Mouse (Mus musculus) heart, embryonic 10.5 days (tissue): ENCODE data around the gene Rab8b. TPM values are rescaled to one million over a fixed set of nuclear protein-coding genes. Genes with fewer than 3 reads are reported as not detected.

Source experiments
- DNase-seq: peaks from one replicate; pipeline ENCODE4 v3.0.0-alpha.2; 2017; ENCODE audit warnings: low spot score
- H3K27ac ChIP-seq: fragments of 300-500 bp; sonication (generic); 2 replicates; pipeline ENCODE4 v1.5.1; 2016; ENCODE audit warnings: mild to moderate bottlenecking
- H3K27me3 ChIP-seq: fragments of 300-500 bp; sonication (generic); 2 replicates; pipeline ENCODE4 v1.6.1; 2016; ENCODE audit warnings: mild to moderate bottlenecking; ENCODE audit not compliant: poor library complexity, insufficient read depth, severe bottlenecking
- H3K36me3 ChIP-seq: fragments of 300-500 bp; sonication (generic); 2 replicates; pipeline ENCODE4 v1.6.1; 2016; ENCODE audit warnings: mild to moderate bottlenecking, moderate library complexity
- H3K4me1 ChIP-seq: fragments of 300-500 bp; sonication (generic); 2 replicates; pipeline ENCODE4 v1.6.1; 2016; ENCODE audit warnings: mild to moderate bottlenecking
- H3K4me3 ChIP-seq: fragments of 300-500 bp; sonication (generic); 2 replicates; pipeline ENCODE4 v1.5.1; 2016; ENCODE audit warnings: mild to moderate bottlenecking, moderate library complexity
- H3K9me3 ChIP-seq: fragments of 300-500 bp; sonication (generic); 2 replicates; pipeline ENCODE4 v1.6.1; 2016; ENCODE audit warnings: mild to moderate bottlenecking, moderate library complexity
- WGBS: fragments of 180-500 bp; shearing (Covaris S2); methylation state at CpG from one replicate; pipeline ENCODE4 v1.1.7; 2016; 5-methylcytosine and 5-hydroxymethylcytosine counted together
- polyA plus RNA-seq: library from polyadenylated mRNA; unstranded; fragments of >200 nt; fragmentation: Nextera tagmentation; extraction: Ambion mirVana; gene quantifications from 2 replicates; pipeline ENCODE4 v1.2.1, GENCODE M21; 2016

Rab8b gene
- polyA plus RNA-seq = 21.1 and 21.3 TPM in 2 replicates

GRCm38 (mm10) chr9:66919382-66919971 is at the start of gene Rab8b:
Gene Rab8b, minus strand, starts transcription at chr9:66919687.
- WGBS = under 1% methylated on average over 49 of the region's 49 CpGs
- Histone ChIP-seq H3K27me3 (no peaks in the 10 kb centered on the region), H3K36me3 (no peaks in the 10 kb centered on the region), H3K9me3 (no peaks in the 10 kb centered on the region), H3K4me3 (peak within 1 kb of the TSS; percentile 95), H3K4me1 (peaks cover 34% of the 10 kb centered on the region), H3K27ac (peak within 1 kb of the TSS; percentile 96)
- peak; percentile 99 for DNase-seq

GRCm38 (mm10) chr9:66967492-66967891 is 48.0 kb upstream of the Rab8b start:
- DNase-seq = no peak
- no peaks in the 10 kb centered on the region for H3K4me1 ChIP-seq
- WGBS = 87% methylated on average over 8 of the region's 8 CpGs
- no peak overlapping the region for H3K27ac ChIP-seq
- no peaks in the 10 kb centered on the region for H3K27me3 ChIP-seq
- H3K36me3 ChIP-seq = peaks cover 18% of the 10 kb centered on the region
- H3K9me3 ChIP-seq = no peaks in the 10 kb centered on the region
- H3K4me3 ChIP-seq = no peak overlapping the region

GRCm38 (mm10) chr9:66961478-66961877 is 42.0 kb upstream of the Rab8b start:
- 75% methylated on average over 3 of the region's 3 CpGs for WGBS

GRCm38 (mm10) chr9:66957451-66957850 is 38.0 kb upstream of the Rab8b start:
- H3K4me3 ChIP-seq = no peak overlapping the region
- no peak for DNase-seq
- no peaks in the 10 kb centered on the region for H3K9me3 ChIP-seq
- no peaks in the 10 kb centered on the region for H3K27me3 ChIP-seq
- no peaks in the 10 kb centered on the region for H3K36me3 ChIP-seq
- H3K27ac ChIP-seq = no peak overlapping the region
- H3K4me1 ChIP-seq = no peaks in the 10 kb centered on the region
- 86% methylated on average over 3 of the region's 3 CpGs for WGBS

More at GRCm38 (mm10) chr9:66961478-66961877, 42.0 kb upstream of the Rab8b start:
- no peaks in the 10 kb centered on the region for H3K4me1 ChIP-seq
- H3K9me3 ChIP-seq = no peaks in the 10 kb centered on the region
- no peaks in the 10 kb centered on the region for H3K27me3 ChIP-seq
- no peak overlapping the region for H3K27ac ChIP-seq
- DNase-seq = no peak
- H3K36me3 ChIP-seq = 0 out of 2 replicates have a peak, but pooled peaks cover 4% of the 10 kb centered on the region
- no peak overlapping the region for H3K4me3 ChIP-seq

- Histone ChIP-seq H3K4me3 (no peak overlapping the region), H3K36me3 (peaks cover 12% of the 10 kb centered on the region), H3K27ac (no peak overlapping the region), H3K9me3 (no peaks in the 10 kb centered on the region), H3K4me1 (no peaks in the 10 kb centered on the region), H3K27me3 (no peaks in the 10 kb centered on the region)
- no peak for DNase-seq
- 81% methylated on average over 2 of the region's 2 CpGs for WGBS
Measured at GRCm38 (mm10) chr9:66952886-66953285, 33.4 kb upstream of the Rab8b start.

- no peaks in the 10 kb centered on the region for H3K4me1 ChIP-seq
- no peak overlapping the region for H3K4me3 ChIP-seq
- no peaks in the 10 kb centered on the region for H3K9me3 ChIP-seq
- no peak for DNase-seq
- no peaks in the 10 kb centered on the region for H3K27me3 ChIP-seq
- no peak overlapping the region for H3K27ac ChIP-seq
- WGBS = 72% methylated on average over 8 of the region's 8 CpGs
- H3K36me3 ChIP-seq = peaks cover 15% of the 10 kb centered on the region
Measured at GRCm38 (mm10) chr9:66952321-66952720, 32.8 kb upstream of the Rab8b start.

GRCm38 (mm10) chr9:66948536-66948935 is 29.0 kb upstream of the Rab8b start:
- H3K9me3 ChIP-seq = no peaks in the 10 kb centered on the region
- H3K27me3 ChIP-seq = no peaks in the 10 kb centered on the region
- WGBS = 92% methylated on average over 2 of the region's 2 CpGs
- peaks cover 15% of the 10 kb centered on the region for H3K36me3 ChIP-seq
- no peak overlapping the region for H3K4me3 ChIP-seq
- H3K4me1 ChIP-seq = 0 out of 2 replicates have a peak, but pooled peaks cover 6% of the 10 kb centered on the region
- H3K27ac ChIP-seq = no peak overlapping the region
- DNase-seq = no peak

- DNase-seq = peak; percentile 97
- H3K9me3 ChIP-seq = no peaks in the 10 kb centered on the region
- H3K27me3 ChIP-seq = no peaks in the 10 kb centered on the region
- H3K27ac ChIP-seq = peak within 1 kb of the TSS; percentile 95
- H3K4me1 ChIP-seq = 0 out of 2 replicates have a peak, but pooled peaks cover 6% of the 10 kb centered on the region
- under 1% methylated on average over 77 of the region's 77 CpGs for WGBS
- H3K36me3 ChIP-seq = peaks cover 15% of the 10 kb centered on the region
- H3K4me3 ChIP-seq = peak within 1 kb of the TSS; percentile 92
Measured at GRCm38 (mm10) chr9:66945647-66946641, 26.5 kb upstream of the Rab8b start, which contains the start of gene Rps27l. Gene Rps27l, plus strand, starts transcription at chr9:66946086.

GRCm38 (mm10) chr9:66945161-66945560 is 25.7 kb upstream of the Rab8b start:
- H3K4me3 ChIP-seq = peak overlapping the region; percentile 92
- 22% methylated on average over 4 of the region's 4 CpGs for WGBS
- peak overlapping the region; percentile 95 for H3K27ac ChIP-seq
- H3K9me3 ChIP-seq = no peaks in the 10 kb centered on the region
- H3K36me3 ChIP-seq = peaks cover 15% of the 10 kb centered on the region
- H3K27me3 ChIP-seq = no peaks in the 10 kb centered on the region
- 0 out of 2 replicates have a peak, but pooled peaks cover 6% of the 10 kb centered on the region for H3K4me1 ChIP-seq
- DNase-seq = no peak

GRCm38 (mm10) chr9:66938836-66939235 is 19.3 kb upstream of the Rab8b start:
- H3K4me1 ChIP-seq = no peaks in the 10 kb centered on the region
- H3K27ac ChIP-seq = no peak overlapping the region
- 6% methylated on average over 4 of the region's 4 CpGs for WGBS
- H3K4me3 ChIP-seq = no peak overlapping the region
- H3K9me3 ChIP-seq = no peaks in the 10 kb centered on the region
- no peak for DNase-seq
- no peaks in the 10 kb centered on the region for H3K27me3 ChIP-seq
- H3K36me3 ChIP-seq = no peaks in the 10 kb centered on the region

- H3K4me1 ChIP-seq = no peaks in the 10 kb centered on the region
- no peak overlapping the region for H3K27ac ChIP-seq
- WGBS = 76% methylated on average over 8 of the region's 8 CpGs
- no peaks in the 10 kb centered on the region for H3K27me3 ChIP-seq
- H3K36me3 ChIP-seq = no peaks in the 10 kb centered on the region
- H3K4me3 ChIP-seq = no peak overlapping the region
- no peak for DNase-seq
- H3K9me3 ChIP-seq = no peaks in the 10 kb centered on the region
Measured at GRCm38 (mm10) chr9:66937507-66937906, 18.0 kb upstream of the Rab8b start.

- Histone ChIP-seq H3K36me3 (no peaks in the 10 kb centered on the region), H3K9me3 (no peaks in the 10 kb centered on the region), H3K4me1 (no peaks in the 10 kb centered on the region), H3K4me3 (no peak overlapping the region), H3K27ac (no peak overlapping the region), H3K27me3 (no peaks in the 10 kb centered on the region)
- WGBS = 81% methylated on average over 19 of the region's 19 CpGs
- DNase-seq = peak; percentile 54
Measured at GRCm38 (mm10) chr9:66933869-66934808, 14.7 kb upstream of the Rab8b start.
